Mouse (Mus musculus) kidney, postnatal 25 days (tissue): ENCODE measurements around the gene Kri1.
A peak's percentile ranks its signal among the peaks of the same experiment; 100 is the strongest.
"Not testable (repeated sequence)": the region's sequence is repeated elsewhere in the genome, so short reads cannot be mapped to it uniquely, and the experiment has no call there.

Experiments
- DNase-seq, 2 experiments: peaks; one replicate each; pipeline ENCODE4 v3.0.0; 2021; ENCODE audit warnings: mixed read lengths in 2 of 2

Kri1 gene

DNA sequence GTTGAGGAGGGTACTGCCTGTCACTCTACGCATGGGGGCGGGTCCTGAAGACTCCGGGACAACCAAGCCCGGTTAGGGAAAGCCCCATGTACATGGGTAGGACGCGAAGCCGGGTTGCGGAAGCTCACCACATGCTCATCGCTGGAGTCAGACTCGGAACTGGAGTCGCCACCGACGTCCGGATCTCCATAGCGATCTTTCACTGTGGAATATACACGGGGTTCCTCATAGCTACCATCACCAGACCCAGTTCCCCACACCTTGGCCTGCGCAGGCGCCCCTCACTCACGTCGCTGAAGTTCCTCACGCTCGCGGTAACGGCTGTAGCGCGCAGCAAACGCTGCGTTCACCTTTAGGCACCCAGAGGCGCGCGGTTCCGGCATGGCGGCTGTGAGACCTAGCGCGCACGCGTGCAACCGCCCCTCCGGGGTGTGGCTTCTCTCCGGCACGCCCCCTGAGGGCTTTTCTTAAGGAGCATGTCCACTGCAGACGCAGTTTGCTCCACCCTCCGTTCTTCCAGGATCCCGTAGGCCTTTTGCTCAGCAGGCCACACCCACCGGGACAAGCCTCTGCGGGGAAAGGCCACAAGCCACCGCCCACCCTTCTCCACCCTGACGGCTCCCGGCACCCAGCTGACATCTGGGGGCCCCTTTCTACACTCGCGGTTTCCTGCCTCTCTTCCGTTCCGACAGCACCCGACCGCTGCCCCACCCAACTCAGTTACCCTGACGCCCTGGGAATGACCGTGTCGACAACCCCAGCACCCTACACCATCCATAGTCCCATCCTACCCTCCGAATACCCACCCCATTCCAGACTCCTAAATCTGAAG, at the start of gene Kri1:
Gene Kri1, minus strand, starts transcription at position 399 of the 832 bp plus-strand sequence.
- DNase-seq, result peak; percentile 99

DNA sequence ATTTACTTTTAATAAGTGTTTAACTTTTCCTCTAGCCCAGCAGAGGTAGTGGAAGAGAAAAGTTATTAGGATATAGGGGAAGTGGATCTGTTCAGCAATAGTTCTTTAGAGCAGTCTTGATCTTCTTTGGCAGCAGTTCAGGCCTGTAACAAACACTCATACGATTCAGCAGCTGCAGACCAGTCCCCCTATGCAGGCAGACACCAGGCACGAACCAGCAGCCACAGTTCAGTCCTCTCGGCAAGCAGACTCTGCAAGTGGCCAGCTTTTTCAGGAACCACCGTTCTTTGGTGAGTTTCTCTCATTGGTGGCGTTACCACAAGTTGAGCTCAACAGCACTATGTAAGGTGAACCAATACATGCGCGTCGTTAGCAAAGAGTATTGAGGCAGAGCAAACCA, 48.7 kb upstream of the Kri1 start:
- DNase-seq, result no peak

DNA sequence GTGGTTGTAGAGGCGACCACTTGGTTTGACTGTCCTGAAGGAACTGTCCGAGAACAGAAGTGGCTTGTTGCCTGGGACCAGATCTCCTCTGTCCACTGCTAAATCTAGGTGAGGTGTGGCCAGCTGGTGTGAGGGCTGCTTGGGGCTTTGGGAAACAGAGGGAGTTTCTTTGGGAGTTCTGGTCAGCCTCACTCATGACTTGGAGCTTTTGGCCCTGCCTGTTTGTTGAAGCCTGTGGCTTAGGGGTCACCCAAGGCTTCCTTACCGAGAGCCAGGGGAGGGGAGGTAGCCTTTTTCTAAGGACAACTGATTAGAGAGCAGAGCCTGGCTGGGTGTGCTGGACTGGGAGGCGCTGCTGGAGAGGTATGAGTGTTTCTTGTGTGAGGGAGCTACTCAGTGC, 47.6 kb upstream of the Kri1 start:
- no peak for DNase-seq

DNA sequence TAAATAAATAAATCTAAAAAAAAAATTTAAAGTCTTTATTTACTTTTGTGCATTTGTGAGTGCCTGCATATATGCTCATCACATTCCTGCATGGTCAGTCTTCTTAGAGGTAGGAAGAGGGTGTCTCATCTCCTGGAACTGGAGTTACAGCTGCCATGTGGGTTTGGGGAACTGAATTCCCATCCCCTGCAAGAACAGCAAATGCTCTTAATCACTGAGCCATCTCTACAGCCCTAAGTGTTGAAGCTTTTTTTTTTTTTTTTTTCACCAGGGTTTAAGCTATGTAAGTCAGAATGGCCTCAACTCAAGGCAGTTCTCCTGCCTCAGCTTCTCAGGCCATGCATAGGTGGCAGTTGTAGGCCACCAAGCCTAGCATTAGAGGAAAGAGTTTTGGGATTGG, 47.0 kb upstream of the Kri1 start:
- no peak for DNase-seq

DNA sequence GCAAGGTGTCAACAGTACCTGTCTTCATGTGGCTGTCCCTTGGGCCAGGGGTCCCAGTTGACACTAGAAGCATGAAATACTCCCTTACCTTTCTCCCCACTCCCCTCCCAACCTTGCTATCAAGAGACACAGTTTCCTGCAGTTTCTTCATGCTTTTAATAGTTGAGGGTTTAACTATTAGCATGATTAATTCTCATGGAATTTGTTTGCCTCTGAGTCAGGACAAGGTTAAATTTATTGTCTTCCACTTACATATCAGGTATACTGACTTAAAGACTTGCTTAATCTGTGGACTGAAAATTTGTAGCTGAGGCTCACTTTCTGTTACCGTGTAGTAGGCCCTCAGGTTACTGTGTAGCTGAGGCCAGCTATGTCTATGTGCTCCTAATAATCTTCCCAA, 45.8 kb upstream of the Kri1 start:
- no peak for DNase-seq

DNA sequence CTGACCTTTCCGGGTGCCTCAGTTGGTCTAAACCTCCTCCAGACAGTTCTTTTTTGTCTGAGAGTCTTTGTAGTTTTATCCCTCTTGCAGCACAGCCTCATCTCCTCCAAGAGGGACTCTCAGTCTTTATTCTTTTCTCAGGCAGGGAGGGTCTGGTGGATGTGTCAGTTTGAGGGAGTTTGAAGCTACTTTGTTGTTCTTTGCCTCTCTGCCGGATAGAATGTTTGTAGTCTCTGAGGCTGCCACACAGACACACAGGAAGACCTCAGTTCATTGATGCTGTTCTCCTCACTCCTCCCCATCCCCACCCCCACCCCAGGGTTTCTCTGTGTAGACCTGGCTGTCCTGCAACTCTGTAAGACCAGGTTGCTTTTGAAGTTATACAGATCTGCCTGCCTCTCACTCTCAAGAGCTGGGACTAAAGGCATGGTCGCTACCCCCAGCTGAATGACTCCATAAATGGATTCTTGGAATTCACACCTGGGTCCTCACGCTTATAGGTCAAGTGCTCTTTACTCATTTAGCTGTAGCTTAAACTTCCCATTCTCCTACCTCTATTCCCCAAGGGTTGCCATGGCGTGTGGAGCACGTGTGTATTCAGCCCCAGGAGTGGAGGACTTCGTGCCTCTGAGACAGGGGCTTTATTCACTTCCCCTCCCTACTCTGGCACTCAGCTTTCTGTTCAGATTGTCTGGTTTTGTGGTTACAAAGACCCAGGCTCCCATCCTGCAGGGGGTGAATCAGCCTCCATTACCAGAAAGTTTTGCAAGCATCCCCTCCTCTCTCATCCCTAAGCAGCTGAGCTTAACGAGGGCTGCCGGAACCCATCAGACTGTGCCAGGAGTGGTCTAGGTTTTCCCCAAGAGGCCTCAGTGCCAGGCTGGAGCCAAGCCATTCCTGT, 44.6 kb upstream of the Kri1 start:
- no peak for DNase-seq

DNA sequence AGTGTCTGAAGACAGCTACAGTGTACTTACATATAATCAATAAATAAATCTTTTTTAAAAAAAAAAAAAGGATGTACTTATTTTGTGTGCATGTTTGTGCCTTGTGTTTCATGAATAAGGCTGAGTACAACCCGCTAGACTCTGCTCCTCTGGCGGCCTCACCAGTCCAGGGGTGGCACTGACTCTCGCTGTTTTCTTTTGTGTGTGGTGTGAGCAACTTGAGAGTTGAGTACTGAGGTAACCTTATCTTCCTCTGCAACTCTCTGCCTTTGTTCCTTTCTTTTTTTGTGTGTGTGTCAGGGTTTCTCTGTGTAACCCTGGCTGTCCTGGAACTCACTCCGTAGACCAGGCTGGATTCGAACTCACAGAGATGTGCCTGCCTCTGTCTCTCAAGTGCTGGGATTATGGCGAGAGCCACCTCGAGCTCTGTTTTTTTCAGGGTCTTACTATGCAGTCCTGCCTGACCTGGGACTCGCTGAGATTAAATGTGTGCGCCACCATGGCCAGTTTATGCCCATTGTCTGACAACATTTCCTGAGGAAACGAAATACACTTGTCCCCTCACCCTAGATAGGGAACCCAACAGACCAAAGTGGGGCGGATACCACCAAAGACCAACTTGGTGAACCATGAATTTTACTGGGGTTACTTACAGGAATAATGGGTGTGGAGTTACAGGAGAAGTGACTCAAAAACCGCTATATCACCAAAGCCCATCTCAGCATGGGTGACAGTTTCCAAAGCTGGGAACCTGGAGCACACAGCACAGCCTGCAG, 43.8 kb upstream of the Kri1 start:
- no peak for DNase-seq

DNA sequence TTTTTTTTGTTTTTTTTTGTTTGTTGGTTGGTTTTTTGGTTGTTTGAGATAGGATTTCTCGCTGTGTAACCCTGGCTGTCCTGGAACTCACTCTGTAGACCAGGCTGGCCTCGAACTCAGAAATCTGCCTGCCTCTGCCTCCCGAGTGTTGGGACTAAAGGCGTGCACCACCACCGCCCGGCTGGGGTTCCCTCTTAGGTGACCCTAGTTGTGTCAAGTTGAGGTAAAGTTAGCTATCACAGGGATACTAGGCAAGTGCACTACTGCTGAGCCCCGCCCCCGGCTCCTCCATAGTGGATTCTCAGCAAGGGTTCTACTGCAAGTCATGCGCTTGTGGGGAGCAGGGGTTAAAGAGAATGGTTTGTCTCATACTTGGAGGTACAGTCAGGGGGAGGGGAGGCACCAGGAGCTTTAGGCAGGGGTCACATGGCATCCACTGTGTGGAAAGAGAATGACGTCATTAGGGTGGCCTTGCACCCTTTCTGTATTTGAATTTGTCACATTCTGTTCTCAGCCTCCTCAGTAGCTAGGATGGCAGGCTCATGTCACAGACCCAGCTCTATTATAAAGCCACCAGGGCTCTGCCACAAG, 42.0 kb upstream of the Kri1 start:
- no peak for DNase-seq

DNA sequence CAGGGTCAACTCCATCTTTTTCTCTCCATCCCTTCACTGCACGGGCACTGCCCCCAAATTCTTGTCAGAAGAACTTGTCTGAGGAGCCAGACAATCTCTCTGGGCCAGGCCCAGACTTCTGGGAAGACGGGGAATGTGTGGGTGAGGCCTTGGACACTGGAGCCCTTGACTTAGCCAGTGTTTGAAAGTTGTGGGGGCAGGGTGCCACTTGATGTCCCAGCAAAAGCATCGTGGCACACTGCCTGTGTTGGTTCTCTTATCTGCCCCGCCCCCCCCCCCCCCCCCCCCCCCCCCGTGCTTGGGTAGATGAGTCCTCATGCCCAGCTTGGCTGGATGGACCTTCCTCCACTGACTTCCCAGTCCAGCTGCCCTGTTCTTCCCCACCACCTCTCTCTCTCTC, 41.3 kb upstream of the Kri1 start:
- no peak for DNase-seq

DNA sequence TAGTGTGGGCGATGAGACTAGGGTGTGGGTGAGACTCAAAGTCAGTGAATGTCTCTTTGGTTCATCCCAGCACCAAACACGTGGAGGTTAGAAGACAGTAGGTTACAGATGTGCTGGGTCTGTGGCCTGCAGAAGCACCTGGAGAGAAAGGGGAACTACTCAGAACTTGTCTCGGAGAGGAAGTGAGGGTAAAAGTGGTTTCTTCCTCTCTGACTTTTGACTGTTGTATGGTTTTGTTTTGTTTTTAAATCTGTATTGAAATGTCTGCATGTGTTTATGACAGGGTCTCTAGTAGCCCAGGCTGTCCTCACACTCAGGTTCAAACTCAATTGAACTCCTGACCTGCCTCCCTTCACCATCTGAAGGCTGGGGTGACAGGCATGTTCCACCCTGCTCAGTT, 40.3 kb upstream of the Kri1 start:
- no peak for DNase-seq

DNA sequence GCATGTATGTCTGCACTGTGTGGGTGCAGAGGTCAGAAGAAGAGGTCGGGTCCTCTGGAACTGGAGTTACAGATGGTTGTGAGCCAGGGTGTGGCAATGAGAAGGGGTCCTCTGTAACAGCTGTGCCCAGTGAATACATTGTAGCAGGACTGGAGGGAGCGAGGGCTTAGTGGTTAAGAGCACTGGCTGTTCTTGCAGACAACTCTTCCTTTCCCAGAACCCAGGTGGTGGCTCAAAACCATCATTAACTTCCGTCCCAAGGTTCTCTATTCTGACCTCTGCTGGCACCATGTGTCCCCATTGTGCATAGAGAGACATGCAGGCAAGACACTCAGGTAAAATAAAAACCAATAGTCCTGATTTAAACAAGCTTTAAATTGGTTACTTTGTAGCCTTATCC, 39.8 kb upstream of the Kri1 start:
- no peak for DNase-seq

DNA sequence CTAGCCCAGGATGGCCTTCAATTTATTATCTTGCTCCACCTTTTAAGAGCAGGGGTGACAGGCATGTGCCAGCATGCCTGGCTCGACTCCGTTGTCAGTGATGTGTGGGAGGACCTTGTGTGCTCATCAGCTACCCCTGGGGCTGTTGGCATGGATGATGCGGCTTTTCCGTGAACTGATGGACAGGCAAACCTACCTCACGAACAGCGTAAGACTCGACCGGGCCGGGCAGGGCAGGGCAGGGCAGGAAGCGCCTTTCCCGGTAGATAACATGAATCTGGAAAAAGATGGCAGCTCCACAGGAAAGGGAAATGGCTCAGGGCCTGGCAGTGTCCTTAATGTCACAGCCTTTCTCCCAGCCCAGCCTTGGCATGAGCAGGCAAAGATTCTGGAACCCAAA, 36.5 kb upstream of the Kri1 start:
- peak; percentile 38 to 72 for DNase-seq

DNA sequence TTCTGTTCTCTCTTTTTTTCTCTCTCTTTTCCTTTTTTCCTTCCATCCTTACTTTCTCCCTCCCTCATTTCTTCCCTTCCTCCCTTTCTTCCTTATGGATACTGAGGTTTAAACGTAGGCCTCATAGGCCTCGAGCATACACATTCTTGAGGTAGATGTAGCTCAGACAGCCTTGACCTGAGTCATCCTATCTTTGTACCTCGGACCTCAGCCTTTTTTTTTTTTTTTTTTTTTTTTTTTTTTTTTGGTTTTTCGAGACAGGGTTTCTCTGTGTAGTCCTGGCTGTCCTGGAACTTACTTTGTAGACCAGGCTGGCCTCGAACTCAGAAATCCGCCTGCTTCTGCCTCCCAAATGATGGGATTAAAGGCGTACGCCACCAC, 35.1 kb upstream of the Kri1 start:
- not testable (repeated sequence) for DNase-seq

DNA sequence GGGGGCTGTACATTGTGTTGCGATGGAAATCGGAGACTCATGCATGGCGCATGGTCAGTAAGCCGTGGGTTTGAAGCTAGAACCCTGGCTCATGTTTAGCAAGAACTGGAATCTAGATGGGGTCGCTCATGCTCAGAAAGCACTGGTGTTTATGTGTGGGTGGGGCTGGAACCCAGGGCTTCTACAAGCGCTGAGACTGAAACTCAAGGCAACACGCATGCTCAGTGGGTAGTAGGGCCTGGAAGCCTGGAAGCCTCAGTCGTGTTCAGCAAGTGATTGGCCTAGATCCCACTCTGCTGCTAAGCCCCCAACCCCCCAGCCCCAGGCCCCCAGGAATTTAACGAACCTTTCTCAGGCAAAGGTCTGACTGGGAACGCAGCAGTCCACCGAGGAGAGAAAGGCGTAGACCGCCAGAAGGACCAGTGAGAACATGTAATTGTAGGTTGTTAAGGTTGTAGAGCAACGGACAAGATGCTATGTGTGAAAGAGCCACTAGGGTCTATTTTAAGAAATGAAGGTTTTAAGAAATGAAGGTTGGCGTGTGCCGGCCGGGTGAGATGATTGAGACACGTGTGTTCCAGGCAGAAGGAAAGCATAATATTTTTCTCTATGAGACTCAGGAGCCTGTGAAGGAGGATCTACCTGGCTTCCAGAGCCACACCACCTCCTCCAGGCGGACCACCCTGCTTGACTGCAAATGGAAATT, 34.6 kb upstream of the Kri1 start:
- no peak for DNase-seq

DNA sequence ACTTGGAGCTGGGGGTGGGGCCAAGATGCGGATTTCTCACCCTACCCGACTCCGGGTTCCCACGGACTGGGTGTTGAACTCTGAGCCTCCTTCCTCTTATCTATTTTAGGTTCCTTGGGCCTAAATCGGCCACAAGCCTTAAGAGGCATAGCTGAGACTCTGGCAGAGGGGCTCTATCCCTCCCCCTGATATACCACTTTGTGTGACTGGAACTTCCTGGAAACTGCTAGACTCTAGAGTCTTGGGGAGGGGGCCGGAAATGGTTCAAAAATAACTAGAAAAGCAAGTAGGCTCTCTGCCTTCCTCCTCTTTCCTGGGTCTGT, 33.7 kb upstream of the Kri1 start:
- DNase-seq, result peak; percentile 49 to 59

DNA sequence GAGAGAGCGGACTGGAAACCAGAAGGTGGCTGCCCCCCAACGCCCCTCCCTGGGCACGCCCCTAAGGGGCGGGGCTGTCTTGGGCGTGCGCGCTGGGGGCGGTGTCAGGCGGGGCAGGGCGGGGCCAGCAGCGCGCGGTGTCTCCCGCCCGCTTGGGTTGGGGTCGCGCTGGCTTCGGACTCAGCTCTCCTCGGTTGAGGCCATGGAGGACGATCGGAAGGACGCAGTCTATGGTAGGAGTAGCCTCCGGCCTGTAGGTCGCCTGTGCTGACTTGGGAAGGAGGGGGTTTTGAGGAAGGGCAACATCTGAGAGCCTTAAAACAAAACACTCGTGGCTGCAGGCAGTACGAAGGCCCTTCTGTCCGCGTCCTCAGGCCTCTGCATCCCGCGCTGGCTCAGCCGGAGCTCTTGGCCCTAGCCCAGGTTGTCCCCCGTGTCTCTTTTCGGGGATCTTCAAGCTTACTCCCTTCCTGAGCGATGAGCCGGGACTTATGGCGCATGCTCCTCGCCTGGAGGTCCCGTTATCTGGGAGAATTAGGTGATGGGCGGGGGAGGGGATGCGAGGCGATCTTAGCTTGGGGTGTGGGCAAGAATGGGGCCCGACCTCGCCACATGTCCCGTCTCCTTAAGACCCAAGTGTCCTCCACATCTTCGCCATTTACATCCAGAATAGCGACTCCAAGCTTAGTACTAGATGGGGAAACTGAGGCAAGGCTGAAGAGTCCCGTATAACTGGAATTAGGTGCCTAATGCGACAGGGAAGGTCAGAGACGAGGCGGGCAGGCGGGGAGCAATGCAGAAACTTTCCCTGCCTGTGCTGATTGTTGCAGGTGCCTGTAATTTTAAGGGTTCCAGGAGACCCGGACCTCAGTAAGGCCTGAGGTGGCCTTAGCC, 33.1 kb upstream of the Kri1 start, which contains the start of gene Slc44a2:
Gene Slc44a2, plus strand, starts transcription at position 80 of the 894 bp plus-strand sequence.
- peak; percentile 84 to 87 for DNase-seq

DNA sequence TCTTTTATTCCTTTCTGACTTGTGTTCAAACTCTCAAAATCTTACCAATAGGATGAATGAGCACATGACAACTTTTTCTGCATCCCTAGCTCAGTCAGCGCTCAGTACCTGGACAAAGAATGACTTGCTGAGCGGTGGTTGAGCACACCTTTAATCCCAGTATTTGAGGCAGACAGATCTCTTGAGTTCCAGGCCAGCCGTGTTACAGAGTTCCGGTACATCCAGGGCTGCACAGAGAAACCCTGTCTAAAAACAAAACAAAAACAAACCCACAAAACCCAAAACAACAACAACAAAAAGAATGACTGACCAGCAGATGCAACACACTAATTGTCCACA, 32.5 kb upstream of the Kri1 start:
- DNase-seq, result no peak

DNA sequence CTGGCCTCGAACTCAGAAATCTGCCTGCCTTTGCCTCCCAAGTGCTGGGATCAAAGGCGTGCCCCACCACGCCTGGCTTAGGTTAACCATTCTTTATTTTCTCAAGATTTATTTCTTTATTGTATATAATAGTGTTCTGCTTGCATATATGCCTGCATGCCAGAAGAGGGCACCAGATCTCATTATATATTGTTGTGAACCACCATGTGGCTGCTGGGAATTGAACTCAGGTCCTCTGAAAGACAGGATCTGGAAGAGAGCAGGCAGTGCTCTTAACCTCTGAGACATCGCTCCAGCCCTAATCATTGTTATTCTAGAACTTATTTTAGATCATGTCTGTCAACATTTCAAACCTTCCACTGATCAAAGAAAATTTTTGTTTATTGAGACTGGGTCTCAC, 31.7 kb upstream of the Kri1 start:
- DNase-seq, result no peak

DNA sequence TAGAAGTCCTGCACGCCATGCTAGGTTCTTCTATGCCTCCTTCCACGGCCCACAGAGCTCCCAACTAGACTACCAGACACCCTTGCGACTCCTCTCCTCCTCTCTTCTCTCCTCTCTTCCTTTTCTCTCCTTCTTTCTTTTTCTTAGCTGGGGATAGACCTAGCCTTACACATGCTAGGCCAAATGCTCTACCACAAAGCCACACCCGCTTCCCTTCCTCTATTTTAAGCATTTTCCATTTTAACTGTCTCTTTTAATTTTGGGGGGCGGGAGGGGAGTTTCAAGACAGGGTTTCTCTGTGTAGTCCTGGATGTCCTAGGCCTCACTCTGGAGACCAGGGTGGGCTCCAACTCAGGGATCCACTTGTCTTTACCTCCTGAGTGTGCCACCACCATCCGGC, 31.0 kb upstream of the Kri1 start:
- no peak for DNase-seq

DNA sequence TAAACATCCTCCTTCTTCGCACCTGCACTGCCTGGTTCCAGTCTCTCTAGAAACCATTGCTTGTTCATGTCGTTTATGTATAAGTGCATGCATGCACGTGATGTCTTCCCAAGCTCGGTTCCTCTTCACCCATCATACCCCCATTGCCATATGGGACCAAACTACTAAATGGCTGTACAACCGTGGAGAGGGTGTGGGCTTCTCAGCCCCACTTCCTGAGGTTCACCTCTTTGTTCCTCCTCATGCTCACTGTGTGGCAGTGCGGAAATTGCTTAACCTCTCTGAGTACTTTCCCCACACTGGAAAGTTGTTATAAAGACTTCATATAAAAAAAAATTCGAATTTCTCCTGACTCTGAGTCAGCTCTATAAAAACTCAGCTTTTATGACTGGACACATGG, 28.9 kb upstream of the Kri1 start:
- no peak for DNase-seq

DNA sequence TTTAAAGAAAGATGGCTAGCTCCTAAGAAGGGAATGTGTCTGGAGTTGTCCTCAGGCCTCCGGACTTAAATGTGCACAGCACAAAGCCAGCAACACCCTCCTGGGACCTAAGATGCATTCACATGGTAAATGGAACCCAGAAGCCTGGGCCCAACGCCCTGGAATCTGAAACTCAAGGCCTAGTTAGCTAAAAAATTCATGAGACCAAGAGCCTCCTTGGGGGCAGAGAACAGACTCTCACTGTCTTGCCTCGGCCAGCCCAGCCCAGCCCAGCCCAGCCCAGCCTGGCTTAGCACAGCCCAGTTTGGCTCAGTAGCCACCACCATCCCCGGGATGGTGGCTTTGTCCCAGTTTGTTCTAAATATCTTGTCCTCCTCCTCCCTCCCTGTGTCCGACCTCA, 27.7 kb upstream of the Kri1 start:
- no peak for DNase-seq
